Mouse (Mus musculus) stomach, embryonic 16.5 days (tissue): ENCODE data around the gene Bckdk. TPM values are rescaled to one million over a fixed set of nuclear protein-coding genes. Genes with fewer than 3 reads are reported as not detected.

Experiments
- ATAC-seq: fragments of 200-750 bp; cut with Nextera tagmentation; 2 replicates; pipeline ENCODE4 v1.8.0; 2017; ENCODE audit warnings: moderate number of reproducible peaks, moderate TSS enrichment; ENCODE audit not compliant: insufficient read depth, low FRiP score
- H3K27ac ChIP-seq: fragments of 300-500 bp; sonication (generic); 2 replicates; pipeline ENCODE4 v1.5.1; 2014; ENCODE audit warnings: low read length
- H3K27me3 ChIP-seq: fragments of 300-500 bp; sonication (generic); 2 replicates; pipeline ENCODE4 v1.6.1; 2014; ENCODE audit warnings: low read length, control low read depth, mixed read lengths; ENCODE audit not compliant: control insufficient read depth, insufficient read depth
- H3K36me3 ChIP-seq: fragments of 300-500 bp; sonication (generic); 2 replicates; pipeline ENCODE4 v1.6.1; 2014; ENCODE audit warnings: low read length; ENCODE audit not compliant: control insufficient read depth, insufficient read depth
- H3K4me1 ChIP-seq: fragments of 300-500 bp; sonication (generic); 2 replicates; pipeline ENCODE4 v1.6.1; 2014; ENCODE audit warnings: low read length, control low read depth, mixed read lengths; ENCODE audit not compliant: control insufficient read depth, insufficient read depth
- H3K4me2 ChIP-seq: fragments of 300-500 bp; sonication (generic); 2 replicates; pipeline ENCODE4 v1.6.1; 2014; ENCODE audit warnings: low read depth, low read length, mixed read lengths
- H3K4me3 ChIP-seq: fragments of 300-500 bp; sonication (generic); replicated peaks from 2 replicates; pipeline ENCODE4 v1.5.1; 2014; ENCODE audit warnings: mild to moderate bottlenecking, low read length
- H3K9ac ChIP-seq: fragments of 300-500 bp; sonication (generic); 2 replicates; pipeline ENCODE4 v1.6.1; 2014; ENCODE audit warnings: low read length
- H3K9me3 ChIP-seq: fragments of 300-500 bp; sonication (generic); replicated peaks from 2 replicates; pipeline ENCODE4 v1.6.1; 2016; ENCODE audit warnings: low read length, control low read depth; ENCODE audit not compliant: control insufficient read depth
- WGBS: fragments of 180-500 bp; shearing (Covaris S2); extraction: QIAGEN DNeasy Blood & Tissue Kit; methylation state at CpG from one replicate; pipeline ENCODE4 v1.1.7; 2014; 5-methylcytosine and 5-hydroxymethylcytosine counted together
- polyA plus RNA-seq: library from polyadenylated mRNA; unstranded; fragments of >200 nt; fragmentation: Nextera tagmentation; extraction: Ambion mirVana; gene quantifications from 2 replicates; pipeline ENCODE4 v1.2.1, GENCODE M21; 2015

Bckdk gene
- polyA plus RNA-seq, 1 experiment from 2014 or later: 134 TPM

DNA sequence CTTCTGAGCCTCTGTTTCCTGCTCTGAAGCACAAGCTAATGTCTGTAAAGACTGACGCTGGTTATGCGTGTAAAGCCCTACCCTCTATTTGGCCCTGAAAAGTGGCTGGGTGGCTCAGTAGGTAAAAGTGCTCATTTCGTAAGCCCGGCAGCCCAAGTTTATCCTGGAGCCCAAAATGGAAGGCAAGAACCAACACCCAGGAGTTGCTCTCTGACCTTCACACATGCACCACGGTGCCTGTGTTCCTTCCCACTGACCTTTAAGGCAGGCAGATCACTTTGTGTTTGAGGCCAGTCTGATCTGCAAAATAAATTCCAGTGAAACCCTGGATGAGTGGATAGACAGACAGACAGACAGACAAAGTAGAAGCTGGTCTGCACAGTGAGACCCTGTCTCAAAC is 19.8 kb downstream of the Bckdk start:
- no peak for ATAC-seq
- Histone ChIP-seq H3K36me3 (peaks cover 6% of the 10 kb centered on the region), H3K4me2 (no peak overlapping the region), H3K9me3 (no peaks in the 10 kb centered on the region), H3K4me1 (peaks cover 5% of the 10 kb centered on the region), H3K9ac (peak overlapping the region; percentile 40; the same call in 1 of the 2 replicates), H3K27me3 (no peaks in the 10 kb centered on the region), H3K27ac (peak overlapping the region; percentile 79), H3K4me3 (no peak overlapping the region)
- WGBS: 70% methylated on average over 5 of the region's 5 CpGs

DNA sequence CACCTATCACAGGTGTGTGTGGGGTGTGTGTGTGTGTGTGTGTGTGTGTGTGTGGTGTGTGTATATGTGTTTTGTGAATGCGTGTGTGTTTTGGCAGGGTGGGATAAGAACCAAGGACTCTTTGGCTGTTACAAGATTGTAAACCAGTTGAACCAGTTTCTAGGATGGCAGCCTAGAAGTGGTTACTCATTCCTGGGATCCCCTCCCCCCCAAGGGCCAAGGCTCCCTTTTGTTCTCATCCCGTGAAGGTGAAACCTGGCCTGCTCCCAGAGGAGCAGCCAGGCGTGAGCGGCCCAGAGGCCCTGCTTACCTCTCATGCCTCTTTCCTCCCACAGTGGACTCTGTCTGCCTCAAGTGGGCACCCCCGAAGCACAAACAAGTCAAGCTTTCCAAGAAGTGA is 21.4 kb downstream of the Bckdk start:
- whole genome bisulfite sequencing: 51% methylated on average over 5 of the region's 5 CpGs
- H3K4me3 ChIP-seq: no peak overlapping the region
- peak; percentile 85 for ATAC-seq
- peaks cover 6% of the 10 kb centered on the region for H3K36me3 ChIP-seq
- H3K4me2 ChIP-seq: peak overlapping the region; percentile 43; the same call in 1 of the 2 replicates
- H3K9ac ChIP-seq: peak overlapping the region; percentile 58; the same call in 1 of the 2 replicates
- peaks cover 5% of the 10 kb centered on the region for H3K4me1 ChIP-seq
- no peaks in the 10 kb centered on the region for H3K27me3 ChIP-seq
- peak overlapping the region; percentile 95 for H3K27ac ChIP-seq
- no peaks in the 10 kb centered on the region for H3K9me3 ChIP-seq

- Histone ChIP-seq H3K9ac (peak overlapping the region; percentile 58), H3K4me3 (no peak overlapping the region), H3K36me3 (peaks cover 6% of the 10 kb centered on the region), H3K9me3 (no peaks in the 10 kb centered on the region), H3K27me3 (no peaks in the 10 kb centered on the region), H3K4me1 (peaks cover 6% of the 10 kb centered on the region), H3K27ac (peak overlapping the region; percentile 95), H3K4me2 (peak overlapping the region; percentile 43; the same call in 1 of the 2 replicates)
- ATAC-seq: no peak
- 71% methylated on average over 8 of the region's 8 CpGs for WGBS
Observed at GRCm38 (mm10) chr7:127926066-127926465, 22.2 kb downstream of the Bckdk start.

- Histone ChIP-seq H3K9me3 (no peaks in the 10 kb centered on the region), H3K27ac (peak overlapping the region; percentile 95), H3K4me2 (peak overlapping the region; percentile 43; the same call in 1 of the 2 replicates), H3K9ac (peak overlapping the region; percentile 58), H3K4me1 (peaks cover 14% of the 10 kb centered on the region), H3K27me3 (no peaks in the 10 kb centered on the region), H3K36me3 (peaks cover 6% of the 10 kb centered on the region), H3K4me3 (peak overlapping the region; percentile 59; the same call in 1 of the 2 replicates)
- ATAC-seq: no peak
- 78% methylated on average over 11 of the region's 11 CpGs for WGBS
Observed at GRCm38 (mm10) chr7:127926846-127927245, 23.0 kb downstream of the Bckdk start.

DNA sequence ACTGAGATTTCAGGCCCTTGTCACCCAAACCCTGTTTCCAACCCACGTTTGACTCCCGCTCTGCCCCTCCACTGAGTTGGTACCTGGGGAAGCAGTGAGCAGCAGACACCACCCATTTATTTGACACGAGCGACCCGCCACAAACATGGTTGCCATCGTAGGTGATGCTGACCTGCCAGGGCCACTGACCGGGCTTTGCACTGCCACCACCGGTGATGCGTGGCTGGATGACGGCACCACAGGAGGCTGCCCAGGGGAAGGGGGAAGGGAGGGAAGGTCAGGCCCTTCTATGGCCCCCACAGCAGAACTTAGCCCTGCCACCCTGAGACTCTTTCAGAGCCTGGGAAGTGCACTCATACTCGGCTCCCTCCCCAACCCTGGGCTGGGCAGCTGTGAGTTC is 23.8 kb downstream of the Bckdk start:
- H3K4me3 ChIP-seq: peak overlapping the region; percentile 59
- peaks cover 12% of the 10 kb centered on the region for H3K4me1 ChIP-seq
- H3K27ac ChIP-seq: peak overlapping the region; percentile 56
- no peaks in the 10 kb centered on the region for H3K27me3 ChIP-seq
- peak overlapping the region; percentile 43 for H3K4me2 ChIP-seq
- 83% methylated on average over 11 of the region's 11 CpGs for WGBS
- no peak for ATAC-seq
- H3K36me3 ChIP-seq: peaks cover 6% of the 10 kb centered on the region
- H3K9me3 ChIP-seq: no peaks in the 10 kb centered on the region
- H3K9ac ChIP-seq: peak overlapping the region; percentile 75; the same call in 1 of the 2 replicates

- Histone ChIP-seq H3K4me2 (peak overlapping the region; percentile 43), H3K27me3 (no peaks in the 10 kb centered on the region), H3K27ac (peak overlapping the region; percentile 89), H3K36me3 (peaks cover 6% of the 10 kb centered on the region), H3K4me1 (peaks cover 21% of the 10 kb centered on the region), H3K4me3 (peak overlapping the region; percentile 59), H3K9me3 (no peaks in the 10 kb centered on the region), H3K9ac (peak overlapping the region; percentile 75)
- no peak for ATAC-seq
- 37% methylated on average over 5 of the region's 5 CpGs for WGBS
Observed at GRCm38 (mm10) chr7:127928596-127928995, 24.7 kb downstream of the Bckdk start.

GRCm38 (mm10) chr7:127929923-127930322 is 26.0 kb downstream of the Bckdk start, which contains the start of gene Prss8:
Prss8 (minus strand) TSS chr7:127930104.
- Histone ChIP-seq H3K9me3 (no peaks in the 10 kb centered on the region), H3K4me1 (peaks cover 29% of the 10 kb centered on the region), H3K36me3 (peaks cover 6% of the 10 kb centered on the region), H3K4me3 (peak within 1 kb of the TSS; percentile 59), H3K9ac (peak within 1 kb of the TSS; percentile 75), H3K4me2 (peak within 1 kb of the TSS; percentile 43), H3K27ac (peak within 1 kb of the TSS; percentile 89), H3K27me3 (no peaks in the 10 kb centered on the region)
- ATAC-seq: peak; percentile 45; the same call in 1 of the 2 replicates
- 19% methylated on average over 6 of the region's 6 CpGs for WGBS

DNA sequence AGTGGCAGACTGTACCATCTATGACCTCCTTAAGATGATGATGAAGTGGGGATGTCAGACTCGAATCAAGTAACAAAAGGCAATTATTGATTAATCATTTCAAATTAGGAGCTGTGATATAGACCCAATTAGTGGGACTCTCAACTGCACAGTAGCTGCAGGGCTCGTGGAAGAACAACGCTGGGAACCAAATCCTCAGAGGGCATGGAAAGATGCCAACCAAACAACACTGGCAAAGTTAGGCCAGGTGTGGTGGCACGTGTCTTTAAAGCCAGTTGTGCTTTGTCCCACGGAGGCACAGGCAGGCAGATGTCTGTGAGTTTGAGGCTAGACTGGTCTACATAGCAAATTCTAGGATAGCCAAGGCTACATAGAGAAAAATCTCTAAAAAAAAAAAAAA is 26.8 kb downstream of the Bckdk start:
- peak overlapping the region; percentile 59; the same call in 1 of the 2 replicates for H3K4me3 ChIP-seq
- 64% methylated on average over 5 of the region's 5 CpGs for WGBS

DNA sequence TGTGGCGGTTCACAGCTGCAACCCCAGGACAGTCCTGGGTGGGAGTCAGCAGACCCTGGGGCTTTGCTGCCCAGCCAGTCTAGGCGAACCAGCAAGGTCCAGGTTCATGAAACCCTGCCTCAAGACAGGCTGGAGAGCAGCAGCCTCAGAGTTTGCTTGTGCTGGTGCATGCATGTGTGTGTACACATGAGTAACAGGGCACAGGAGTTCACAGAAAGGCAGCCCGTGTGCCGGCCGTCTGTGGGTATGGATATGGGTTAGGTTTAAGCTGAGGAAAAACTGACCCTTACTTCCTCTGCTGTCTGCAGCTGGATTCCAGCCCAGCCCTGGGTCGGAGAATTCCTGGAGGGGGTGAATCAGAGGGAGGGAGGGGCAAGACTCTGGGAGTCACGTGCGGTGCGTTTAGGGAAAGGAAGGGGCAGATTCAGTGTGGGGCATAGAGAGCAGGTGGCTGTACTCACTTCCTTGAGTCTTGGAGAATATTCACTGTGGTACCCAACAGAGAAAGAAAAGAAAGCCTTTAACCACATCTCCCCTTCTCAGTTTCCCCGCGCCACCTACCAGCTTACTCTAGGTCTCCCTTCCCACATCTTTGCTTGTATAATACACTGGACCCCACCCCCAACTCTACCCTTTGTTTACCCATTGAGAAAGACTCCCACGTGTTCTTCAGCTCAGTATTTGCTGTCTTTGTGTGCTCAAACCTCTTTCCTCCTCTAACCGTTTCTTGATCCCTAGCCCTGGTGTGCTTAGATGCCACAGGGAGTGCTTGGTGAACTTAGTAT is 27.7 kb downstream of the Bckdk start:
- peak; percentile 16 for ATAC-seq
- 20% methylated on average over 13 of the region's 13 CpGs for WGBS
- Histone ChIP-seq H3K9ac (peak overlapping the region; percentile 41), H3K27ac (peak overlapping the region; percentile 89), H3K27me3 (no peaks in the 10 kb centered on the region), H3K9me3 (no peaks in the 10 kb centered on the region), H3K36me3 (peaks cover under 1% of the 10 kb centered on the region; the same call in 1 of the 2 replicates), H3K4me1 (peaks cover 33% of the 10 kb centered on the region), H3K4me3 (no peak overlapping the region), H3K4me2 (peak overlapping the region; percentile 33)

More for the DNA sequence above, 26.8 kb downstream of the Bckdk start:
- H3K27ac ChIP-seq: peak overlapping the region; percentile 89
- H3K36me3 ChIP-seq: peaks cover 6% of the 10 kb centered on the region
- 0 out of 2 replicates have a peak overlapping the region, but pooled peaks have one; percentile 24 for H3K9ac ChIP-seq
- H3K4me2 ChIP-seq: peak overlapping the region; percentile 43
- H3K27me3 ChIP-seq: no peaks in the 10 kb centered on the region
- H3K9me3 ChIP-seq: no peaks in the 10 kb centered on the region
- ATAC-seq: no peak
- peaks cover 29% of the 10 kb centered on the region for H3K4me1 ChIP-seq
